Mouse (Mus musculus) liver, embryonic 12.5 days (tissue): ENCODE data around the gene Ptrh2. TPM values are rescaled to one million over a fixed set of nuclear protein-coding genes. Genes with fewer than 3 reads are reported as not detected.

Source experiments
- ATAC-seq: fragments of 200-750 bp; cut with Nextera tagmentation; 2 replicates; pipeline ENCODE4 v1.8.0; 2017; ENCODE audit warnings: moderate number of reproducible peaks, mild to moderate bottlenecking, moderate library complexity
- H3K27ac ChIP-seq: fragments of 300-500 bp; sonication (generic); 2 replicates; pipeline ENCODE4 v1.5.1; 2016; ENCODE audit warnings: mild to moderate bottlenecking
- H3K27me3 ChIP-seq: fragments of 300-500 bp; sonication (generic); replicated peaks from 2 replicates; pipeline ENCODE4 v1.6.1; 2016; ENCODE audit warnings: mild to moderate bottlenecking, moderate library complexity
- H3K36me3 ChIP-seq: fragments of 300-500 bp; sonication (generic); 2 replicates; pipeline ENCODE4 v1.6.1; 2016; ENCODE audit warnings: mild to moderate bottlenecking, moderate library complexity
- H3K4me1 ChIP-seq: fragments of 300-500 bp; sonication (generic); 2 replicates; pipeline ENCODE4 v1.6.1; 2016
- H3K4me2 ChIP-seq: fragments of 300-500 bp; sonication (generic); 2 replicates; pipeline ENCODE4 v1.6.1; 2016; ENCODE audit warnings: mild to moderate bottlenecking, moderate library complexity
- H3K4me3 ChIP-seq: fragments of 300-500 bp; sonication (generic); 2 replicates; pipeline ENCODE4 v1.5.1; 2016; ENCODE audit warnings: mild to moderate bottlenecking, moderate library complexity
- H3K9ac ChIP-seq: fragments of 300-500 bp; sonication (generic); 2 replicates; pipeline ENCODE4 v1.6.1; 2016; ENCODE audit warnings: mild to moderate bottlenecking, moderate library complexity
- H3K9me3 ChIP-seq: fragments of 300-500 bp; sonication (generic); replicated peaks from 2 replicates; pipeline ENCODE4 v1.6.1; 2016; ENCODE audit warnings: mild to moderate bottlenecking, moderate library complexity
- WGBS: fragments of 180-500 bp; shearing (Covaris S2); methylation state at CpG from one replicate; pipeline ENCODE4 v1.1.7; 2016; ENCODE audit not compliant: insufficient replicate concordance; 5-methylcytosine and 5-hydroxymethylcytosine counted together
- polyA plus RNA-seq: library from polyadenylated mRNA; unstranded; fragments of >200 nt; fragmentation: Nextera tagmentation; extraction: Ambion mirVana; gene quantifications from 2 replicates; pipeline ENCODE4 v1.2.1, GENCODE M21; 2016

Gene Ptrh2
- polyA plus RNA-seq, 1 experiment from 2014 or later, result 26.1 TPM

- WGBS, result 82% methylated on average over 4 of the region's 4 CpGs
- no peak overlapping the region for H3K4me2 ChIP-seq
- ATAC-seq, result no peak
- no peak overlapping the region for H3K4me3 ChIP-seq
- no peak overlapping the region for H3K27ac ChIP-seq
- peaks cover 99% of the 10 kb centered on the region for H3K36me3 ChIP-seq
- no peaks in the 10 kb centered on the region for H3K4me1 ChIP-seq
- no peak overlapping the region for H3K9ac ChIP-seq
- no peaks in the 10 kb centered on the region for H3K9me3 ChIP-seq
- H3K27me3 ChIP-seq, result no peaks in the 10 kb centered on the region
These were observed 11.7 kb downstream of the Ptrh2 start for GRCm38 (mm10) chr11:86695461-86695860.

GRCm38 (mm10) chr11:86701151-86701550 lies 17.4 kb downstream of the Ptrh2 start:
- no peaks in the 10 kb centered on the region for H3K9me3 ChIP-seq
- WGBS, result 85% methylated on average over 4 of the region's 4 CpGs
- no peak for ATAC-seq
- H3K27ac ChIP-seq, result no peak overlapping the region
- H3K27me3 ChIP-seq, result no peaks in the 10 kb centered on the region
- H3K36me3 ChIP-seq, result peaks cover 99% of the 10 kb centered on the region
- H3K4me3 ChIP-seq, result no peak overlapping the region
- H3K4me2 ChIP-seq, result no peak overlapping the region
- H3K4me1 ChIP-seq, result no peaks in the 10 kb centered on the region
- H3K9ac ChIP-seq, result no peak overlapping the region

GRCm38 (mm10) chr11:86714606-86715005 lies 30.8 kb downstream of the Ptrh2 start:
- H3K9ac ChIP-seq, result no peak overlapping the region
- no peaks in the 10 kb centered on the region for H3K27me3 ChIP-seq
- ATAC-seq, result no peak
- H3K9me3 ChIP-seq, result no peaks in the 10 kb centered on the region
- H3K27ac ChIP-seq, result no peak overlapping the region
- peaks cover 96% of the 10 kb centered on the region for H3K36me3 ChIP-seq
- H3K4me2 ChIP-seq, result no peak overlapping the region
- H3K4me1 ChIP-seq, result no peaks in the 10 kb centered on the region
- no peak overlapping the region for H3K4me3 ChIP-seq

GRCm38 (mm10) chr11:86717306-86718065 lies 33.7 kb downstream of the Ptrh2 start:
- Histone ChIP-seq H3K4me3 (no peak overlapping the region), H3K36me3 (peaks cover 91% of the 10 kb centered on the region), H3K27me3 (no peaks in the 10 kb centered on the region), H3K4me1 (no peaks in the 10 kb centered on the region), H3K9me3 (no peaks in the 10 kb centered on the region), H3K27ac (no peak overlapping the region), H3K4me2 (no peak overlapping the region), H3K9ac (no peak overlapping the region)
- no peak for ATAC-seq
- 66% methylated on average over 6 of the region's 6 CpGs for WGBS

- H3K4me1 ChIP-seq, result no peaks in the 10 kb centered on the region
- H3K4me3 ChIP-seq, result no peak overlapping the region
- WGBS, result 94% methylated on average over 3 of the region's 3 CpGs
- no peak for ATAC-seq
- no peak overlapping the region for H3K9ac ChIP-seq
- no peak overlapping the region for H3K27ac ChIP-seq
- H3K9me3 ChIP-seq, result no peaks in the 10 kb centered on the region
- no peak overlapping the region for H3K4me2 ChIP-seq
- H3K27me3 ChIP-seq, result no peaks in the 10 kb centered on the region
- peaks cover 89% of the 10 kb centered on the region for H3K36me3 ChIP-seq
These were observed 34.6 kb downstream of the Ptrh2 start for GRCm38 (mm10) chr11:86718369-86718768.

- H3K9ac ChIP-seq, result no peak overlapping the region
- no peaks in the 10 kb centered on the region for H3K4me1 ChIP-seq
- ATAC-seq, result no peak
- 0 out of 2 replicates have a peak overlapping the region, but pooled peaks have one; percentile 7 for H3K27ac ChIP-seq
- no peak overlapping the region for H3K4me2 ChIP-seq
- no peaks in the 10 kb centered on the region for H3K9me3 ChIP-seq
- no peaks in the 10 kb centered on the region for H3K27me3 ChIP-seq
- peaks cover 88% of the 10 kb centered on the region for H3K36me3 ChIP-seq
- H3K4me3 ChIP-seq, result no peak overlapping the region
- 61% methylated on average over 8 of the region's 8 CpGs for WGBS
These were observed 35.6 kb downstream of the Ptrh2 start for GRCm38 (mm10) chr11:86719390-86719789.

GRCm38 (mm10) chr11:86724004-86724403 lies 40.2 kb downstream of the Ptrh2 start:
- ATAC-seq, result no peak
- Histone ChIP-seq H3K9me3 (no peaks in the 10 kb centered on the region), H3K27me3 (no peaks in the 10 kb centered on the region), H3K36me3 (peaks cover 88% of the 10 kb centered on the region), H3K4me1 (no peaks in the 10 kb centered on the region), H3K4me3 (no peak overlapping the region), H3K27ac (no peak overlapping the region), H3K9ac (no peak overlapping the region), H3K4me2 (no peak overlapping the region)
- WGBS, result 81% methylated on average over 3 of the region's 3 CpGs

GRCm38 (mm10) chr11:86724982-86725381 lies 41.2 kb downstream of the Ptrh2 start:
- Histone ChIP-seq H3K27me3 (no peaks in the 10 kb centered on the region), H3K36me3 (peaks cover 86% of the 10 kb centered on the region), H3K9me3 (no peaks in the 10 kb centered on the region), H3K4me2 (no peak overlapping the region), H3K27ac (no peak overlapping the region), H3K4me3 (no peak overlapping the region), H3K4me1 (no peaks in the 10 kb centered on the region), H3K9ac (no peak overlapping the region)
- ATAC-seq, result no peak
- 83% methylated on average over 7 of the region's 7 CpGs for WGBS

GRCm38 (mm10) chr11:86725607-86726006 lies 41.8 kb downstream of the Ptrh2 start:
- H3K27ac ChIP-seq, result no peak overlapping the region
- H3K4me1 ChIP-seq, result no peaks in the 10 kb centered on the region
- no peak for ATAC-seq
- peaks cover 85% of the 10 kb centered on the region for H3K36me3 ChIP-seq
- H3K4me2 ChIP-seq, result no peak overlapping the region
- H3K9ac ChIP-seq, result no peak overlapping the region
- no peaks in the 10 kb centered on the region for H3K9me3 ChIP-seq
- no peaks in the 10 kb centered on the region for H3K27me3 ChIP-seq
- no peak overlapping the region for H3K4me3 ChIP-seq

- no peak overlapping the region for H3K27ac ChIP-seq
- 85% methylated on average over 2 of the region's 2 CpGs for WGBS
- no peaks in the 10 kb centered on the region for H3K9me3 ChIP-seq
- ATAC-seq, result no peak
- no peak overlapping the region for H3K9ac ChIP-seq
- H3K4me1 ChIP-seq, result peaks cover 7% of the 10 kb centered on the region; the same call in 1 of the 2 replicates
- H3K4me2 ChIP-seq, result no peak overlapping the region
- no peaks in the 10 kb centered on the region for H3K27me3 ChIP-seq
- peaks cover 90% of the 10 kb centered on the region for H3K36me3 ChIP-seq
- no peak overlapping the region for H3K4me3 ChIP-seq
These were observed 47.7 kb downstream of the Ptrh2 start for GRCm38 (mm10) chr11:86731443-86731842.

- H3K4me3 ChIP-seq, result no peak overlapping the region
- H3K9me3 ChIP-seq, result no peaks in the 10 kb centered on the region
- no peak overlapping the region for H3K27ac ChIP-seq
- H3K36me3 ChIP-seq, result peaks cover 72% of the 10 kb centered on the region
- 90% methylated on average over 10 of the region's 10 CpGs for WGBS
- no peaks in the 10 kb centered on the region for H3K27me3 ChIP-seq
- no peak overlapping the region for H3K4me2 ChIP-seq
- no peak for ATAC-seq
- peaks cover 33% of the 10 kb centered on the region for H3K4me1 ChIP-seq
- H3K9ac ChIP-seq, result no peak overlapping the region
These were observed 50.6 kb downstream of the Ptrh2 start for GRCm38 (mm10) chr11:86734241-86734939.

- Histone ChIP-seq H3K4me2 (no peak overlapping the region), H3K27me3 (no peaks in the 10 kb centered on the region), H3K4me1 (peaks cover 39% of the 10 kb centered on the region), H3K36me3 (peaks cover 67% of the 10 kb centered on the region), H3K27ac (no peak overlapping the region), H3K9me3 (no peaks in the 10 kb centered on the region), H3K4me3 (no peak overlapping the region), H3K9ac (no peak overlapping the region)
- ATAC-seq, result no peak
- WGBS, result 85% methylated on average over 4 of the region's 4 CpGs
These were observed 51.2 kb downstream of the Ptrh2 start for GRCm38 (mm10) chr11:86734993-86735392.
